9 mouse cellular contexts compared by ENCODE assay signal in the genomic region with DNA sequence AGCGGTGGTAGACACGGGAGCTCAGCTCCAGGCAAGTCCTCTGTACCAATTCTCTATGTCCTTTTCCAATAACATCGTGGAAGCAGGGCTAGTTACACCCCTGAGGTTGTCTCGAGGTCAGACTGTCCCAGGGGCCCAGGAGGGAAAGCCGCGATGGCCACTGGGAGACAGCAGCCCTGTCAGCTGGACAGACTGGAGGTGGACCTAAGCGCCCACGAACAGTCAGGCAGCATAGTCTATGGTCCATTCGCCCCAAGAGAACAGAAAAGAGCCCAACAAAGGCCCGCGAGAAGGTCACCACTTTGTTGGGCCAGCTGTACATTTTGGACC. TPM values are rescaled to one million over a fixed set of nuclear protein-coding genes. Genes with fewer than 3 reads are reported as not detected.
DNase-seq lines count a peak whose midpoint lies in the region; ATAC-seq and TF ChIP-seq lines count a peak whose summit lies in the region.
"Had no signal": no experiment of that assay in that cellular context is flagged by ENCODE, and none has a peak within 500 bp of the region (broad histone marks: within the 10 kb centered on the region; RNA-seq: fewer than 3 reads in every experiment).

No protein-coding gene starts in this region.

- H3K27me3 ChIP-seq in E14TG2a.4 (ENCODE audit: insufficient read depth, low read length) = no peaks in the 10 kb centered on the region; the same call in 1 of the 2 replicates
- no peaks in the 10 kb centered on the region for H3K27me3 ChIP-seq in heart, embryonic 14.5 days (ENCODE audit: control insufficient read depth, insufficient read depth, low read length)
- H3K27me3 ChIP-seq in liver, embryonic 16.5 days (ENCODE audit: control insufficient read depth, insufficient read depth, low read depth, low read length) = no peaks in the 10 kb centered on the region

- H3K4me1 ChIP-seq in E14TG2a.4 (replicated peaks; ENCODE audit: low read depth, low read length) = peaks cover 55% of the 10 kb centered on the region
- H3K4me1 ChIP-seq in heart, embryonic 14.5 days (ENCODE audit: control insufficient read depth in 2 of 2, insufficient read depth in 2 of 2, low read length in 2 of 2) = peaks cover 20 to 25% of the 10 kb centered on the region in 2 experiments
- H3K4me1 ChIP-seq in liver, embryonic 16.5 days (ENCODE audit: control insufficient read depth, low read depth, low read length) = peaks cover 28% of the 10 kb centered on the region

- H3K4me2 ChIP-seq in heart, embryonic 14.5 days (ENCODE audit: low read length) = peak overlapping the region; percentile 57
- peak overlapping the region; percentile 54 for H3K4me2 ChIP-seq in liver, embryonic 16.5 days (ENCODE audit: low read depth, low read length)

- no peak for TF ChIP-seq CTCF in E14TG2a.4 (conservative IDR thresholded peaks at IDR 0.05; ENCODE audit: low read length)

- peaks cover 23% of the 10 kb centered on the region for H3K9me3 ChIP-seq in E14TG2a.4 (ENCODE audit: low read length)
- H3K9me3 ChIP-seq in heart, embryonic 14.5 days (ENCODE audit: control insufficient read depth, low read length) = no peaks in the 10 kb centered on the region
- H3K9me3 ChIP-seq in liver, embryonic 16.5 days (replicated peaks; ENCODE audit: control insufficient read depth, low read length) = no peaks in the 10 kb centered on the region

- 0 out of 2 replicates have a peak overlapping the region, but pooled peaks have one; percentile 13 for H3K4me3 ChIP-seq in E14TG2a.4 (replicated peaks; ENCODE audit: low read length)
- H3K4me3 ChIP-seq in heart, embryonic 14.5 days (ENCODE audit: control insufficient read depth in 1 of 2, insufficient read depth in 1 of 2, low read depth in 1 of 2, low read length in 2 of 2) = 0 out of 4 replicates have a peak overlapping the region, but pooled peaks of 1 of the 2 experiments have one; percentile 8
- H3K4me3 ChIP-seq in liver, embryonic 16.5 days (ENCODE audit: low read depth, low read length) = peak overlapping the region; percentile 29

- peak overlapping the region; percentile 45; the same call in 1 of the 2 replicates for H3K9ac ChIP-seq in heart, embryonic 14.5 days (ENCODE audit: low read length)
- no peak overlapping the region for H3K9ac ChIP-seq in liver, embryonic 16.5 days (ENCODE audit: low read depth, low read length)

- ATAC-seq in heart, embryonic 14.5 days (ENCODE audit: insufficient number of reproducible peaks, insufficient read depth, low FRiP score, low read depth) = no peak
- ATAC-seq in liver, embryonic 16.5 days (ENCODE audit: low read depth) = peak; percentile 41

- 27% methylated on average over 11 of the region's 11 CpGs for WGBS in heart, embryonic 14.5 days
- WGBS in liver, embryonic 16.5 days (ENCODE audit: insufficient replicate concordance) = 33% methylated on average over 11 of the region's 11 CpGs

- no peaks in the 10 kb centered on the region for H3K36me3 ChIP-seq in E14TG2a.4 (ENCODE audit: insufficient read depth, low read length)
- H3K36me3 ChIP-seq in heart, embryonic 14.5 days (ENCODE audit: control insufficient read depth, insufficient read depth, low read length) = no peaks in the 10 kb centered on the region
- H3K36me3 ChIP-seq in liver, embryonic 16.5 days (ENCODE audit: control insufficient read depth, insufficient read depth) = no peaks in the 10 kb centered on the region

- H3K27ac ChIP-seq in heart, embryonic 14.5 days (replicated peaks in 1 of 2; ENCODE audit: control insufficient read depth in 1 of 2, insufficient read depth in 1 of 2, low read depth in 2 of 2, low read length in 2 of 2) = no peak overlapping the region
- no peak overlapping the region for H3K27ac ChIP-seq in liver, embryonic 16.5 days (ENCODE audit: low read length)

- DNase-seq in adrenal gland, postnatal 14 days = peak; percentile 36
- DNase-seq in adrenal gland, adult (ENCODE audit: inconsistent age in 2 of 2, low spot score in 1 of 2) = no peak
- DNase-seq in spleen, postnatal 14 days (ENCODE audit: low spot score in 2 of 2) = no peak
- no peak for DNase-seq in ovary, postnatal 36 days (ENCODE audit: low spot score)
- no peak for DNase-seq in cerebellum, adult 8-10 months

RNA-seq across cellular contexts. Expression of gene Scgb3a1, which starts 10.4 kb away (rescaled TPM):
- total RNA-seq in adrenal gland, postnatal 14 days (2021) = not detected in 2 replicates
- polyA plus RNA-seq in heart, embryonic 14.5 days (2014; fragmentation: Nextera tagmentation; extraction: Ambion mirVana) = 0.78 and 1.1 TPM in 2 replicates
- not detected in 2 replicates for polyA plus RNA-seq in liver, embryonic 16.5 days (2015; fragmentation: Nextera tagmentation; extraction: Ambion mirVana)
- polyA plus RNA-seq: brain, embryonic 14.5 days had no signal

RNA-seq across cellular contexts. Expression of gene Flt4, which starts 44.0 kb away (rescaled TPM):
- total RNA-seq in adrenal gland, postnatal 14 days (2021) = 17.5 and 18.4 TPM in 2 replicates
- 9.3 and 10.0 TPM in 2 replicates for polyA plus RNA-seq in heart, embryonic 14.5 days (2014; fragmentation: Nextera tagmentation; extraction: Ambion mirVana)
- polyA plus RNA-seq in liver, embryonic 16.5 days (2015; fragmentation: Nextera tagmentation; extraction: Ambion mirVana) = 3.2 and 3.9 TPM in 2 replicates

RNA-seq across cellular contexts. Expression of gene Cnot6, which starts 59.5 kb away (rescaled TPM):
- total RNA-seq in adrenal gland, postnatal 14 days (2021) = 54.5 and 54.9 TPM in 2 replicates
- polyA plus RNA-seq in heart, embryonic 14.5 days (2014; fragmentation: Nextera tagmentation; extraction: Ambion mirVana) = 38.7 and 42.4 TPM in 2 replicates
- 14.2 and 15.4 TPM in 2 replicates for polyA plus RNA-seq in liver, embryonic 16.5 days (2015; fragmentation: Nextera tagmentation; extraction: Ambion mirVana)
